Mouse (Mus musculus) midbrain, embryonic 15.5 days (tissue): ENCODE measurements around the gene Smim8. TPM values are rescaled to one million over a fixed set of nuclear protein-coding genes. Genes with fewer than 3 reads are reported as not detected.

Experiments used
- ATAC-seq: fragments of 200-750 bp; cut with Nextera tagmentation; replicated peaks from 2 replicates; pipeline ENCODE4 v1.8.0; 2017; ENCODE audit warnings: moderate TSS enrichment
- H3K27ac ChIP-seq: fragments of 300-500 bp; sonication (generic); 2 replicates; pipeline ENCODE4 v1.5.1; 2015; ENCODE audit warnings: mild to moderate bottlenecking, inconsistent platforms
- H3K27me3 ChIP-seq: fragments of 300-500 bp; sonication (generic); replicated peaks from 2 replicates; pipeline ENCODE4 v1.6.1; 2015; ENCODE audit warnings: inconsistent platforms
- H3K36me3 ChIP-seq: fragments of 300-500 bp; sonication (generic); replicated peaks from 2 replicates; pipeline ENCODE4 v1.6.1; 2015; ENCODE audit warnings: inconsistent platforms
- H3K4me1 ChIP-seq: fragments of 300-500 bp; sonication (generic); 2 replicates; pipeline ENCODE4 v1.6.1; 2015; ENCODE audit warnings: inconsistent platforms
- H3K4me2 ChIP-seq: fragments of 300-500 bp; sonication (generic); 2 replicates; pipeline ENCODE4 v1.6.1; 2015; ENCODE audit warnings: inconsistent platforms, mild to moderate bottlenecking, moderate library complexity
- H3K4me3 ChIP-seq: fragments of 300-500 bp; sonication (generic); 2 replicates; pipeline ENCODE4 v1.5.1; 2015; ENCODE audit warnings: mild to moderate bottlenecking, inconsistent platforms
- H3K9ac ChIP-seq: fragments of 300-500 bp; sonication (generic); 2 replicates; pipeline ENCODE4 v1.6.1; 2015; ENCODE audit warnings: mild to moderate bottlenecking, inconsistent platforms
- H3K9me3 ChIP-seq: fragments of 300-500 bp; sonication (generic); 2 replicates; pipeline ENCODE4 v1.6.1; 2016; ENCODE audit warnings: inconsistent platforms
- WGBS: fragments of 180-500 bp; shearing (Covaris S2); methylation state at CpG from one replicate; pipeline ENCODE4 v1.1.7; 2015; ENCODE audit warnings: mixed read lengths; 5-methylcytosine and 5-hydroxymethylcytosine counted together
- polyA plus RNA-seq: library from polyadenylated mRNA; unstranded; fragments of >200 nt; fragmentation: Nextera tagmentation; extraction: Ambion mirVana; gene quantifications from 2 replicates; pipeline ENCODE4 v1.2.1, GENCODE M21; 2015

The Smim8 gene
- polyA plus RNA-seq = 39.9 and 42.5 TPM in 2 replicates

DNA sequence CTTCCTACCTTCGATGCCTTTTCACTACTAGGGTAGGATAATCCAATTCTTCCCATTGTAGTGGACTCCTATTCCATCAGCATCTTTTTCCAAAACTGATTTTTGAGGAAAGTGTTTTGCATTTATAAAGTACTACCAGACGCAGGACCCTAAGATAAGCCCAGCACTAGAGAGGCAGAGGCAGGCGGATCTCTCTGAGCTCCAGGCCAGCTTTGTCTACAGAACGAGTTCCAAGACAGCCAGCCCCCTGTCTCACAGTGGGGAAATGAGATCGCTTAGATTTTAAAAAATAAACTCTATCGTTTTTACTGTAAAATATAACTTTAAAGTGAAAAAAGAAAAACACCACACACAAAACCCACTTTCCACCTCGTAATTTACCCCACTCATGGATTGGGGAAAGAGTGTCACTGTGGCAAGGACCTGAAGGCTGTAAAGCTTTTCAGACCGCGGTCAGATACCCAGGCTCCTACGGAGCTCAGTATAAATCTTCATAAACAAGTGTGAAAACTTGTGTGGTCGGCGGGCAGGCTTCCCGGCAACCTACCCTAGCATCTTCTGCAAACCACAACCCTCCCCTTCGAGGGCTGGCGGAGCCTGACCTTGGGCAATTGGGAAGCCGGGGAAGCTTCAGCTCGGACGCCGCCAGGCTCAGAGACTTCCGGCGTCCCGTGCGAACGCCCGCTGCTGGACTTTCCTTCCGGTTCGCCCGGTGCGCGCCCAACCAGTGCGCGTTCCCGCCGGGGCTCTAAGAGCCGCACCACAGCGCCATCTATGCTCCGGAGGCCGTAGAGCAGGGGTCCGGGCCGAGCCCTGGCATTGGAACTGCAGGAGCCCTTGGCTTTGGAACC is at the start of gene Smim8:
Gene Smim8 (minus strand): TSS at position 747 of the 851 bp plus-strand sequence.
- H3K36me3 ChIP-seq = no peaks in the 10 kb centered on the region
- ATAC-seq = peak; percentile 97
- H3K27ac ChIP-seq = peak within 1 kb of the TSS; percentile 85
- peaks cover 11% of the 10 kb centered on the region for H3K4me1 ChIP-seq
- peak within 1 kb of the TSS; percentile 73 for H3K4me3 ChIP-seq
- peak within 1 kb of the TSS; percentile 71 for H3K9ac ChIP-seq
- peak within 1 kb of the TSS; percentile 76 for H3K4me2 ChIP-seq
- no peaks in the 10 kb centered on the region for H3K9me3 ChIP-seq
- no peaks in the 10 kb centered on the region for H3K27me3 ChIP-seq
- 5% methylated on average over 40 of the region's 40 CpGs for WGBS

GRCm38 (mm10) chr4:34823901-34824300 is 45.7 kb upstream of the Smim8 start:
- no peak for ATAC-seq
- WGBS = 73% methylated on average over 1 of the region's 1 CpGs
- H3K4me2 ChIP-seq = no peak overlapping the region
- no peaks in the 10 kb centered on the region for H3K9me3 ChIP-seq
- H3K9ac ChIP-seq = no peak overlapping the region
- H3K27ac ChIP-seq = no peak overlapping the region
- H3K27me3 ChIP-seq = no peaks in the 10 kb centered on the region
- no peak overlapping the region for H3K4me3 ChIP-seq
- H3K4me1 ChIP-seq = no peaks in the 10 kb centered on the region
- peaks cover 2% of the 10 kb centered on the region; the same call in 1 of the 2 replicates for H3K36me3 ChIP-seq

DNA sequence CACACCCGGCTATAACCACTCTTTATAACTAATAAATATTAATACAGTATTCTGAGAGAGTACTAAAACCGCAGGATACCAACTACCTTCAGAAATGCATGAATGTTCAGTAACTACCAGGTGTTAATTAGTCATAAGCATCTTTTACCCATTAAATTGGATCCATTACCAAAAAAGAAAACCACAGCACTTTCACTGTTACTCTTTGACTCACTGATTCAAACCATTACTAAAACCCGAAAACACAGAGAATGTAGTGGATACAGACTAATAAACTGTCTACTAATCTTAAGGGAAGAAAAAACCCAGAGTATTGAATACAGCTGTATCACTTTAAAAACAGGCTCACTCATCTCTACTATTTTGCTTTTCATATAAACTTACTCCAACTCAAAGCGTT is 41.7 kb upstream of the Smim8 start:
- Histone ChIP-seq H3K4me3 (no peak overlapping the region), H3K36me3 (peaks cover 13% of the 10 kb centered on the region), H3K4me2 (no peak overlapping the region), H3K27ac (no peak overlapping the region), H3K9me3 (no peaks in the 10 kb centered on the region), H3K4me1 (no peaks in the 10 kb centered on the region), H3K9ac (no peak overlapping the region), H3K27me3 (no peaks in the 10 kb centered on the region)
- WGBS = 94% methylated on average over 4 of the region's 4 CpGs
- no peak for ATAC-seq

DNA sequence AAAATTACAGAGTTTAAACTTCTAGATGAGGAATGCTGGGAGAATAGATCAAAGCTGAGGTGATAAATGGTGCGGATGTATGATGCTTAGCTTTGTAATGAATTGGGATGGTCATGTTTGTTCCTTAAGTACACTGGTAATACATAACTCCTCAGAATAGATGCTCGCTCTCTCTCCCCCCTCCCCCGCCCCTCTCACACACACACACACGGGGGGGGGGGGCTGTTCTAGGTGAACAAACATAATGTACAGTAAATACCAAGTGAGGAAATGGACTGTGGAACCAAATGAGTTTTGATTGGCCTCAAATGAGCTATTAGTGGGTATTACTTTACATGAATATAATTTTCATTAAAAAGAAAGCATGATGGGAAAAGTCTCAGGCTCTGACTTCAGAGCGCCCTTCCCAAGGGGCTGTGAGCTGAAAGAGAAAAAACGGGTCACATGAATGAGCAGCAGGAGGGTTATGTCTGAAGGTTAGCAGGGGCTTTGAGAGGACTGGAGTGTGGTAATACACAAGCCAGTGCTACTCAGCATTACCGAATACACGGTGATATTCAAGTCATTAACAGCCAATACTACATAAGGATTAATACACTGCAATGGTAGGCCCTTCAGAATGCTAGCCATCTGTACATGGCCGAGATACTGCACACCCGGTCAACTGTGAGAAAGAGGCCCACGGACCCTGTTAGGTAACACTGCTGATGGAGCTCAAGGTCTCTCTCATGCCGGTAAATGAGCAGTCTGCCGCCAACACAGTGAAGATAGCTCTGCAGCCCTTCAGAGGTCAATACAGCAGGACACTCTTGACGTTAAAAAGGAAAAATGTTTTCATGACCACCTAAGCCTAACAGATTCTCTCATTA is 23.2 kb upstream of the Smim8 start:
- no peaks in the 10 kb centered on the region for H3K27me3 ChIP-seq
- no peaks in the 10 kb centered on the region for H3K9me3 ChIP-seq
- H3K27ac ChIP-seq = no peak overlapping the region
- H3K9ac ChIP-seq = no peak overlapping the region
- peaks cover 12% of the 10 kb centered on the region for H3K36me3 ChIP-seq
- WGBS = 80% methylated on average over 14 of the region's 14 CpGs
- 0 out of 2 replicates have a peak, but pooled peaks cover 3% of the 10 kb centered on the region for H3K4me1 ChIP-seq
- H3K4me3 ChIP-seq = no peak overlapping the region
- H3K4me2 ChIP-seq = no peak overlapping the region
- ATAC-seq = peak; percentile 65; the same call in 1 of the 2 replicates

GRCm38 (mm10) chr4:34798005-34798404 is 19.8 kb upstream of the Smim8 start:
- 0 out of 2 replicates have a peak, but pooled peaks cover 3% of the 10 kb centered on the region for H3K4me1 ChIP-seq

GRCm38 (mm10) chr4:34797294-34797983 is 19.2 kb upstream of the Smim8 start:
- Histone ChIP-seq H3K27me3 (no peaks in the 10 kb centered on the region), H3K27ac (no peak overlapping the region), H3K4me2 (no peak overlapping the region), H3K9me3 (no peaks in the 10 kb centered on the region), H3K4me3 (no peak overlapping the region), H3K9ac (no peak overlapping the region), H3K4me1 (0 out of 2 replicates have a peak, but pooled peaks cover 3% of the 10 kb centered on the region), H3K36me3 (no peaks in the 10 kb centered on the region)
- ATAC-seq = no peak
- WGBS = 85% methylated on average over 8 of the region's 8 CpGs

More at GRCm38 (mm10) chr4:34798005-34798404, 19.8 kb upstream of the Smim8 start:
- 93% methylated on average over 2 of the region's 2 CpGs for WGBS
- ATAC-seq = no peak
- Histone ChIP-seq H3K27me3 (no peaks in the 10 kb centered on the region), H3K27ac (no peak overlapping the region), H3K4me3 (no peak overlapping the region), H3K36me3 (no peaks in the 10 kb centered on the region), H3K4me2 (no peak overlapping the region), H3K9ac (no peak overlapping the region), H3K9me3 (no peaks in the 10 kb centered on the region)

- H3K36me3 ChIP-seq = no peaks in the 10 kb centered on the region
- H3K4me3 ChIP-seq = no peak overlapping the region
- H3K27ac ChIP-seq = no peak overlapping the region
- no peaks in the 10 kb centered on the region for H3K9me3 ChIP-seq
- no peak overlapping the region for H3K4me2 ChIP-seq
- ATAC-seq = no peak; the same call in 1 of the 2 replicates
- no peak overlapping the region for H3K9ac ChIP-seq
- no peaks in the 10 kb centered on the region for H3K4me1 ChIP-seq
- no peaks in the 10 kb centered on the region for H3K27me3 ChIP-seq
- 80% methylated on average over 5 of the region's 5 CpGs for WGBS
Observed at GRCm38 (mm10) chr4:34796294-34796693, 18.1 kb upstream of the Smim8 start.

- Histone ChIP-seq H3K9me3 (no peaks in the 10 kb centered on the region), H3K4me1 (no peaks in the 10 kb centered on the region), H3K9ac (no peak overlapping the region), H3K27me3 (no peaks in the 10 kb centered on the region), H3K4me2 (no peak overlapping the region), H3K27ac (no peak overlapping the region), H3K4me3 (no peak overlapping the region), H3K36me3 (no peaks in the 10 kb centered on the region)
- no peak for ATAC-seq
- 79% methylated on average over 3 of the region's 3 CpGs for WGBS
Observed at GRCm38 (mm10) chr4:34786476-34786875, 8.3 kb upstream of the Smim8 start.

GRCm38 (mm10) chr4:34785646-34786045 is 7.4 kb upstream of the Smim8 start:
- no peak for ATAC-seq
- WGBS = 78% methylated on average over 2 of the region's 2 CpGs
- H3K9ac ChIP-seq = no peak overlapping the region
- H3K36me3 ChIP-seq = no peaks in the 10 kb centered on the region
- no peak overlapping the region for H3K4me3 ChIP-seq
- H3K4me1 ChIP-seq = no peaks in the 10 kb centered on the region
- H3K27me3 ChIP-seq = no peaks in the 10 kb centered on the region
- no peaks in the 10 kb centered on the region for H3K9me3 ChIP-seq
- H3K27ac ChIP-seq = no peak overlapping the region
- H3K4me2 ChIP-seq = no peak overlapping the region

DNA sequence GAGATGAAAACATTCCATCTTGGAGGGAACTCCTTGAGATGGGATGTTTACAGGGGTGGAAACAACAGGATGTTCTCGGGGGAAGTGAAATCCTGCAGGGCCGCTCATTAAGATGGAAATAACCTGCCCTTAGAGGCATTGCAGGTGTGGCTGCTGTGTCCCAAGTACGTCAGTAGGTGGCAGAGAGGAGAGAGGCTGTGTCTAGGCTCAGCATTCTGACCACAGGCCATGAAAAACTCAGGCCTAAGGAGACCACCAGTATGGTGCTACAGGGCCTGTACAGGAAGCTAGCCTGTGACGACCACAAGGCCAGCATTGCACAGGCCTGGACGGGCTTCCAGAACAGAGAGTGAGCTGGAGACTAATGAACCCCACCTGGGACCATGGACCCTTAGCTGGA is 6.6 kb upstream of the Smim8 start:
- H3K4me3 ChIP-seq = no peak overlapping the region
- H3K9me3 ChIP-seq = no peaks in the 10 kb centered on the region
- ATAC-seq = 0 out of 2 replicates have a peak, but pooled peaks have one; percentile 39
- H3K27me3 ChIP-seq = no peaks in the 10 kb centered on the region
- no peak overlapping the region for H3K4me2 ChIP-seq
- WGBS = 45% methylated on average over 5 of the region's 5 CpGs
- no peak overlapping the region for H3K9ac ChIP-seq
- H3K27ac ChIP-seq = no peak overlapping the region
- no peaks in the 10 kb centered on the region for H3K4me1 ChIP-seq
- H3K36me3 ChIP-seq = no peaks in the 10 kb centered on the region

GRCm38 (mm10) chr4:34782730-34783129 is 4.5 kb upstream of the Smim8 start:
- WGBS = 21% methylated on average over 4 of the region's 4 CpGs
- Histone ChIP-seq H3K36me3 (no peaks in the 10 kb centered on the region), H3K9me3 (no peaks in the 10 kb centered on the region), H3K27me3 (no peaks in the 10 kb centered on the region), H3K9ac (no peak overlapping the region), H3K4me3 (no peak overlapping the region), H3K4me2 (no peak overlapping the region), H3K4me1 (peaks cover 4% of the 10 kb centered on the region), H3K27ac (no peak overlapping the region)
- no peak for ATAC-seq
